Mouse (Mus musculus) MEL (cell line): ENCODE results near the gene Tekt2. TPM values are rescaled to one million over a fixed set of nuclear protein-coding genes. Genes with fewer than 3 reads are reported as not detected.

Experiments
- DNase-seq: peaks from one replicate; pipeline ENCODE4 v3.0.0; 2011; ENCODE audit warnings: low read depth, low spot score
- H3K27ac ChIP-seq: 2 replicates; pipeline ENCODE4 v1.5.1; 2012; ENCODE audit warnings: low read depth, mild to moderate bottlenecking, control low read depth, low read length, moderate library complexity; ENCODE audit not compliant: control insufficient read depth
- H3K27me3 ChIP-seq, 2 experiments: fragments of 150-350 bp in 1 of 2; sonication (generic) in 1 of 2; 2 replicates each; pipeline ENCODE4 v1.6.1; 2012; ENCODE audit warnings: low read length in 2 of 2, mild to moderate bottlenecking in 2 of 2, improper control_type of control experiment in 1 of 2, moderate library complexity in 1 of 2; ENCODE audit not compliant: insufficient read depth in 2 of 2, control insufficient read depth in 1 of 2
- H3K36me3 ChIP-seq, 2 experiments: 2 replicates each; pipeline ENCODE4 v1.6.1; 2012 to 2014; ENCODE audit warnings: low read length in 2 of 2, improper control_type of control experiment in 1 of 2, inconsistent platforms in 1 of 2, mild to moderate bottlenecking in 1 of 2; ENCODE audit not compliant: insufficient read depth in 2 of 2, control insufficient read depth in 1 of 2
- H3K4me1 ChIP-seq, 2 experiments: fragments of 150-350 bp in 1 of 2; sonication (generic) in 1 of 2; 2 replicates each; pipeline ENCODE4 v1.6.1; 2012; ENCODE audit warnings: low read length in 2 of 2, improper control_type of control experiment in 1 of 2, mild to moderate bottlenecking in 1 of 2; ENCODE audit not compliant: insufficient read depth in 2 of 2, control insufficient read depth in 1 of 2
- H3K4me3 ChIP-seq, 2 experiments: fragments of 150-350 bp in 1 of 2; sonication (generic) in 1 of 2; 2 replicates each; pipeline ENCODE4 v1.5.1; 2012; ENCODE audit warnings: low read depth in 2 of 2, low read length in 2 of 2, mild to moderate bottlenecking in 2 of 2, moderate library complexity in 2 of 2, control low read depth in 1 of 2, improper control_type of control experiment in 1 of 2; ENCODE audit not compliant: control insufficient read depth in 1 of 2, insufficient read depth in 1 of 2
- H3K79me2 ChIP-seq: 2 replicates; pipeline ENCODE4 v1.6.1; 2012; ENCODE audit warnings: mild to moderate bottlenecking, low read length, moderate library complexity; ENCODE audit not compliant: control insufficient read depth, poor library complexity, insufficient read depth
- H3K9ac ChIP-seq: 2 replicates; pipeline ENCODE4 v1.6.1; 2012; ENCODE audit warnings: low read depth, mild to moderate bottlenecking, control low read depth, low read length, moderate library complexity; ENCODE audit not compliant: control insufficient read depth, poor library complexity, severe bottlenecking
- H3K9me3 ChIP-seq: fragments of 150-350 bp; sonication (generic); replicated peaks from 2 replicates; pipeline ENCODE4 v1.6.1; 2012; ENCODE audit warnings: mild to moderate bottlenecking, low read length, improper control_type of control experiment, moderate library complexity; ENCODE audit not compliant: insufficient read depth
- CTCF ChIP-seq, 3 experiments: IDR thresholded peaks in 2 of 3; conservative IDR thresholded peaks in 1 of 3; 2 replicates each; pipeline ENCODE4 v1.5.1; 2011 to 2012; ENCODE audit warnings: low read length in 3 of 3, low read depth in 2 of 3, mild to moderate bottlenecking in 2 of 3, improper control_type of control experiment in 1 of 3, inconsistent platforms in 1 of 3, mixed read lengths in 1 of 3, moderate library complexity in 1 of 3; ENCODE audit not compliant: control insufficient read depth in 1 of 3, insufficient read depth in 1 of 3, poor library complexity in 1 of 3, severe bottlenecking in 1 of 3
- MAX ChIP-seq: IDR thresholded peaks from 2 replicates; pipeline ENCODE4 v1.6.1; 2011; ENCODE audit warnings: low read length, improper control_type of control experiment
- MAZ ChIP-seq: IDR thresholded peaks from 2 replicates; pipeline ENCODE4 v1.6.1; 2012; ENCODE audit warnings: low read depth, mild to moderate bottlenecking, inconsistent platforms, low read length, improper control_type of control experiment
- MEF2A ChIP-seq: IDR thresholded peaks from 2 replicates; pipeline ENCODE4 v1.6.1; 2014; ENCODE audit warnings: low read depth, mild to moderate bottlenecking, inconsistent platforms, low read length, improper control_type of control experiment; ENCODE audit not compliant: poor library complexity, insufficient replicate concordance, severe bottlenecking; ENCODE audit errors: extremely low read depth
- POLR2A ChIP-seq, 2 experiments: IDR thresholded peaks; 2 replicates each; pipeline ENCODE4 v1.6.1; 2011 to 2012; ENCODE audit warnings: low read length in 2 of 2, mild to moderate bottlenecking in 2 of 2, control low read depth in 1 of 2, improper control_type of control experiment in 1 of 2, low read depth in 1 of 2, moderate library complexity in 1 of 2; ENCODE audit not compliant: control insufficient read depth in 1 of 2, insufficient read depth in 1 of 2, poor library complexity in 1 of 2
- POLR2AphosphoS5 ChIP-seq: IDR thresholded peaks from 2 replicates; pipeline ENCODE4 v1.6.1; 2012; ENCODE audit warnings: low read depth, borderline replicate concordance, mild to moderate bottlenecking, inconsistent platforms, low read length, moderate library complexity, mixed read lengths
- RAD21 ChIP-seq: IDR thresholded peaks from 2 replicates; pipeline ENCODE4 v1.6.1; 2011; ENCODE audit warnings: mild to moderate bottlenecking, low read depth, low read length, improper control_type of control experiment
- RCOR1 ChIP-seq: IDR thresholded peaks from 2 replicates; pipeline ENCODE4 v1.6.1; 2012; ENCODE audit warnings: low read depth, mild to moderate bottlenecking, inconsistent platforms, low read length, improper control_type of control experiment
- TCF12 ChIP-seq: IDR thresholded peaks from 2 replicates; pipeline ENCODE4 v1.6.1; 2014; ENCODE audit warnings: low read depth, mild to moderate bottlenecking, inconsistent platforms, low read length, improper control_type of control experiment, moderate library complexity
- USF1 ChIP-seq: IDR thresholded peaks from 2 replicates; pipeline ENCODE4 v1.6.1; 2014; ENCODE audit warnings: low read depth, mild to moderate bottlenecking, inconsistent platforms, low read length, improper control_type of control experiment, moderate library complexity
- USF2 ChIP-seq, 2 experiments: IDR thresholded peaks; 2 replicates each; pipeline ENCODE4 v1.6.1; 2011 to 2012; ENCODE audit warnings: improper control_type of control experiment in 2 of 2, low read length in 2 of 2, borderline replicate concordance in 1 of 2, inconsistent platforms in 1 of 2, low read depth in 1 of 2, mild to moderate bottlenecking in 1 of 2; ENCODE audit not compliant: insufficient read depth in 1 of 2
- ZKSCAN1 ChIP-seq: IDR thresholded peaks from 2 replicates; pipeline ENCODE4 v1.6.1; 2012; ENCODE audit warnings: low read depth, mild to moderate bottlenecking, inconsistent platforms, low read length, improper control_type of control experiment, moderate library complexity
- polyA plus RNA-seq, 2 experiments: library from polyadenylated mRNA; stranded (reverse) in 1 of 2; unstranded in 1 of 2; fragments of >175 nt in 1 of 2; fragments of >200 nt in 1 of 2; gene quantifications; 2 replicates each; pipeline versions ENCODE4 v1.2.1 to v1.2.4; 2012; ENCODE audit warnings: low replicate concordance in 2 of 2, low read depth in 1 of 2; ENCODE audit not compliant: insufficient read length in 2 of 2, insufficient read depth in 1 of 2, missing spikeins in 1 of 2
- total RNA-seq: library from RNA; depleted of rRNA; stranded (reverse); fragments of 300-350 nt; gene quantifications from 2 replicates; pipeline ENCODE4 v1.2.3, GENCODE M21; 2012

The Tekt2 gene
- total and polyA plus RNA-seq, 3 experiments = 0.25 TPM; not detected in 2

DNA sequence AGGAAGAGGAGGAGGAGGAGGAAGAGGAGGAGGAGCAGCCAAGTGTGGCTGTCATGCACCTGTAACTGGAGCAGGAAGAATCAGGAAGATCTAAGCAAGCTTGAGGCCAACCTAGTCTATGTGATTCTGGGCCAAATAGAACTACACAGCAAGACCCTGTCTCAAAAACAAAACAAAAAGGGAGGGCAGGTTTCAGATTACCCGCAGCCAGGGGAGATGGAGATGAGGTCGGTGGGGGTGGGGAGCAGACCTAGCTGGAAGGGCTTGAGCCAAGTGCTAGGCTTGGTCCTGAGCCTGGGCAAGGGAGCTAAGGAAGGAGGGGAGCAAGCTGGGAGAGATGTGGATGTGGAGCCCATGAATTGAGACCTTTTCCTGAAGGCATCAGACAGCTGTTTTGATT lies 18.7 kb downstream of the Tekt2 start:
- H3K9ac ChIP-seq = no peak overlapping the region
- no peak overlapping the region for H3K27ac ChIP-seq
- no peaks in the 10 kb centered on the region for H3K4me1 ChIP-seq
- no peaks in the 10 kb centered on the region for H3K9me3 ChIP-seq
- no peak for DNase-seq
- no peaks in the 10 kb centered on the region for H3K79me2 ChIP-seq
- H3K4me3 ChIP-seq = no peak overlapping the region
- no peaks in the 10 kb centered on the region for H3K36me3 ChIP-seq
- no peaks in the 10 kb centered on the region for H3K27me3 ChIP-seq
- TF ChIP-seq MAZ (no peak), RAD21 (no peak), ZKSCAN1 (no peak), POLR2AphosphoS5 (no peak), MAX (no peak), TCF12 (no peak)
- TF ChIP-seq, all 39 proteins: peak for 0

DNA sequence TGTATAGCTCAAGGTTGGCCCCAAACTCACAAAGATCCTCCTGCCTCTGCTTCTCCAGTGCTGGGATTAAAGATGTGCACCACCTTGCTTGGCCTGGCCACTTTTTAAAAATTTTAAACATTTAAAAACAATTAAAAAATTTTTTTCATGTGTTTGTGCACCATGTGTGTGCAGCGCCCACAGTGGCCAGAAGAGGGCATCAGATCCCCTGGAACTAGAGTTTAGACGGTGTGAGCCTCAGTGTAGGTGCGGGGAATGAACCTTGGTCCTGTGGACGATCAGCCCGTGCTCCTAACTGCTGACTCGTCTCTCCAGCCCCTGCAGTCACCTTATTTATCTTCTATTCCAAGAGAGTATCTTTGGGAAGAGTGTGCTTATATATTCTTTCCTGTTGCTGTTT lies 19.4 kb downstream of the Tekt2 start:
- no peak overlapping the region for H3K4me3 ChIP-seq
- H3K9ac ChIP-seq = no peak overlapping the region
- DNase-seq = no peak
- no peak for TF ChIP-seq USF2 (IDR thresholded peaks at IDR 0.05; ENCODE audit: borderline replicate concordance in 1 of 2, insufficient read depth in 1 of 2, low read depth in 1 of 2, low read length in 2 of 2)
- no peak for TF ChIP-seq POLR2A (IDR thresholded peaks at IDR 0.05; ENCODE audit: control insufficient read depth in 1 of 2, insufficient read depth in 1 of 2, low read depth in 1 of 2, low read length in 2 of 2, poor library complexity in 1 of 2)
- no peak for TF ChIP-seq MEF2A
- TF ChIP-seq CTCF (IDR thresholded peaks at IDR 0.05 in 2 of 3, conservative IDR thresholded peaks at IDR 0.05 in 1 of 3; ENCODE audit: control insufficient read depth in 1 of 3, insufficient read depth in 1 of 3, low read depth in 2 of 3, low read length in 3 of 3, poor library complexity in 1 of 3, severe bottlenecking in 1 of 3) = peak in 2 of 3 experiments; percentile 17 to 43; a peak in 3 of 6 replicates
- no peaks in the 10 kb centered on the region for H3K27me3 ChIP-seq
- H3K36me3 ChIP-seq = no peaks in the 10 kb centered on the region
- H3K4me1 ChIP-seq = no peaks in the 10 kb centered on the region
- H3K79me2 ChIP-seq = no peaks in the 10 kb centered on the region
- no peaks in the 10 kb centered on the region for H3K9me3 ChIP-seq
- H3K27ac ChIP-seq = no peak overlapping the region

DNA sequence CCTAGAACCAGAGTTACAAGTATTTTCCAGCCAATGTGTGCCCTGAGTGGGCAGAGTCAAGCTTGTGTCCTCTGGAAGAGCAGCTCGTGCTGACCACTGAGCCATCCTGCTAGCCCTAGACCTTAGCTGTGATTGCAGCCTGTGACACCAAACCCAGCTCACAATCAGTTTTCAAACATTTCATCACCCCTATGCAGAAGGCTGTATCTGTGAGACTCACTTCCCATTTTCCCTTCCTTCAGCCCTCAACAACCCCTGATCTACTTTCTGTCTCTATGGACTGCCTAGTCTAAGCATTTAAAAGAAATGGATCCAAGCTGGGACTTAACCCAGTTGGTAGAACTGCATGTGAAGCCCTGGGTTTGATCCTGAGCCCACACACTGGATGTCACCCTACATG lies 20.1 kb downstream of the Tekt2 start:
- no peaks in the 10 kb centered on the region for H3K27me3 ChIP-seq
- TF ChIP-seq TCF12 (no peak), MAZ (no peak), POLR2A (IDR thresholded peaks at IDR 0.05; ENCODE audit: control insufficient read depth in 1 of 2, insufficient read depth in 1 of 2, low read depth in 1 of 2, low read length in 2 of 2, poor library complexity in 1 of 2) (no peak), RCOR1 (0 out of 2 replicates have a peak, but pooled peaks have one; percentile 37), MEF2A (no peak), USF1 (no peak)
- no peak overlapping the region for H3K27ac ChIP-seq
- no peaks in the 10 kb centered on the region for H3K36me3 ChIP-seq
- DNase-seq = no peak
- H3K9ac ChIP-seq = no peak overlapping the region
- H3K4me1 ChIP-seq = no peaks in the 10 kb centered on the region
- H3K4me3 ChIP-seq = no peak overlapping the region
- H3K9me3 ChIP-seq = no peaks in the 10 kb centered on the region
- H3K79me2 ChIP-seq = no peaks in the 10 kb centered on the region
